Mouse (Mus musculus): ENCODE data around the gene Gria2. TPM values are rescaled to one million over a fixed set of nuclear protein-coding genes. Genes with fewer than 3 reads are reported as not detected.

The Gria2 gene
- polyA plus RNA-seq, 1 experiment from 2014 or later: 2.2 TPM

DNA sequence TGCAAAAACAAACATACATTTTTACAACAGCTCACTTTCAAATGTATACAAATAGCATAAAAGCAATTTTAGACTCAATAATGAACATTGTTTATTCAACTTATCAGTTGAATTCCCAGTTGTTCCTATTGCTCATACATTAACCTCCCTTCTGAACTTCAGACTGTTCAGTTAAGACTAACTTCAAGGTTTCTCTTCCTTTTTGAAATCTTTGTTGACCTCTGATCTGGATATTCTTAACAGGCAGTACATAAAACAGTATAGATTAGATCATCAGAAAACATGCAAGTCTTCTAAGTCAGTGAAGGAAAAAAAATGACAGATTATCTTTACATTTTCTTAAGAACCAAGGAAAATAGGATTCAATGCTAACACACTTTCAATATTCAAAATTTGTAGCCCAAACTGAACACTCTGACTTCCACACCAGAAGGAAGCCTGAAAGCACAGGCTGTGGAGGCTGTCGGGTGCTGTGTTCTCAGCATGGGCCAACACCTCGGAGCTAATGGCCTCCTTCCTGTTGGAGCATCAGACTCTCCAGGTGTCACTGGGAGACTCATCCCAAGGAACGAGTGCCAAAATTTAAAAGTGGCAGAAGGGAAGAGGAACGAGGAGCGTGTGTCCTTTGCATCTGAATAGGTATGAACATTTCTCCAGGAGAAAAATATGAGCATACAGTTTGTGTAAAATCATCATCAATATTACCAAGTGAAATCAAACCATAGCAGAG is 33.0 kb downstream of the Gria2 start:
- no peaks in the 10 kb centered on the region for H3K9me3 ChIP-seq (replicated peaks)
- 79% methylated on average over 5 of the region's 5 CpGs for WGBS
- no peaks in the 10 kb centered on the region for H3K27me3 ChIP-seq (ENCODE audit: low read depth, poor library complexity, severe bottlenecking)
- no peak overlapping the region for H3K27ac ChIP-seq (replicated peaks)
- H3K36me3 ChIP-seq: no peaks in the 10 kb centered on the region
- no peak overlapping the region for H3K4me3 ChIP-seq
- no peak for DNase-seq (ENCODE audit: low spot score)
- H3K4me1 ChIP-seq: no peaks in the 10 kb centered on the region

DNA sequence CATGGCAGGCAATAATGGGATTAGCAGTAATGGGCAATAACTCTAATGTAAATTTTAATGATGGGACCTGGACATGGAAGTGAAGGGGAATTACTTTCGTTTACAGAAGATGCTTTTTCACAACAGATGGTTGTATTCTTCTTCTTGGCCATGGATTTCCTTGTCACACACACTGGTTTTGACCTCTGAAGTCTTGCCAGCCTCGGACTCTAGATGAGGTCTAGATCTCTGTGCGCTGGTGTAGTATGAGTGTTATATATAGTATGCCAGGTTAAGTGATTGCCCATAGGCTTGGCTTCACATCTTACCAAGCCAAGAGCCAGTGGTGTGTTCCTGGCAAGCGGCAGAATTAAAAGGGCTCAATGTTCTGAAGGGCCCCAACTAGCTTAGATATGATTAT is 43.7 kb downstream of the Gria2 start:
- Histone ChIP-seq H3K4me1 (no peaks in the 10 kb centered on the region), H3K27ac (replicated peaks) (no peak overlapping the region), H3K9me3 (replicated peaks) (no peaks in the 10 kb centered on the region), H3K27me3 (ENCODE audit: low read depth, poor library complexity, severe bottlenecking) (no peaks in the 10 kb centered on the region), H3K36me3 (no peaks in the 10 kb centered on the region), H3K4me3 (no peak overlapping the region)
- DNase-seq (ENCODE audit: low spot score): no peak
- WGBS: 86% methylated on average over 4 of the region's 4 CpGs

DNA sequence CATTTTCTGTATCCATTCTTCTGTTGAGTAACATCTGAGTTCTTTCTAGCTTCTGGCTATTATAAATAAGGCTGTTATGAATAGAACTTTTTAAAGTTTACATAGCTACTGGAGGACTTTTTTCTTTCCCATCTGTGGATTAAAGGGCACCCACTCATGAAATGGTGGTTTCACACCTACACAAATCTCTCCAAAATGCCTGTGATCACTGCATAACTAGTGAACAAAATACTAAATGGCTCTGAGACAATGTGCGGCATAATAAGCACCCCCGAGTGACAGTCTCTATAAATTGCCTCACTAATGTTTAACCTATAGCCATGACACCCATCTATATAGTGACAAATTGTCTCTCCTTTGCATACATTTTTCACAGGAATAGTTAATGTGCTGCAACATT is 44.3 kb downstream of the Gria2 start:
- H3K4me1 ChIP-seq: no peaks in the 10 kb centered on the region
- H3K27ac ChIP-seq (replicated peaks): no peak overlapping the region
- no peak overlapping the region for H3K4me3 ChIP-seq
- no peaks in the 10 kb centered on the region for H3K9me3 ChIP-seq (replicated peaks)
- DNase-seq (ENCODE audit: low spot score): no peak
- no peaks in the 10 kb centered on the region for H3K27me3 ChIP-seq (ENCODE audit: low read depth, poor library complexity, severe bottlenecking)
- H3K36me3 ChIP-seq: no peaks in the 10 kb centered on the region
- 94% methylated on average over 2 of the region's 2 CpGs for WGBS

DNA sequence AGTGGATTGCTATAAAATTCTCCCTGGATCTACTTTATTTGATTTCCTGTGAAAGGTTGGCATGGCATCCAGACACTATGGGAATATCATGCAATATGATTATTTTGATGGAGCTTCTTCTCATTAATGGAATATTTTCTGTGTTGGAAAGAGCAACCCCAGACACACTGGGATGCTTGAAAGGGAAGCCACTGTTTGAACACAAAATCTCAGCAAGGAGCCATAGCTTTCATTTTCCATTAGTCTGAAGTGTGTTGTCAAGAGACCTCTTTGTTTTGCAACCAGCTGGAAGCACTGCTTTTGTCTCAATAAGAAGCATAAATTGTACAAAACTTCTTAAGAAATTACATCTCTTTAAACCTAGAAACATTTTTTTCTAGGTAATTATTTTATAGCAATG is 51.8 kb downstream of the Gria2 start:
- H3K9me3 ChIP-seq (replicated peaks): no peaks in the 10 kb centered on the region
- no peaks in the 10 kb centered on the region for H3K36me3 ChIP-seq
- no peak overlapping the region for H3K4me3 ChIP-seq
- DNase-seq (ENCODE audit: low spot score): no peak
- no peak overlapping the region for H3K27ac ChIP-seq (replicated peaks)
- no peaks in the 10 kb centered on the region for H3K27me3 ChIP-seq (ENCODE audit: low read depth, poor library complexity, severe bottlenecking)
- H3K4me1 ChIP-seq: no peaks in the 10 kb centered on the region

DNA sequence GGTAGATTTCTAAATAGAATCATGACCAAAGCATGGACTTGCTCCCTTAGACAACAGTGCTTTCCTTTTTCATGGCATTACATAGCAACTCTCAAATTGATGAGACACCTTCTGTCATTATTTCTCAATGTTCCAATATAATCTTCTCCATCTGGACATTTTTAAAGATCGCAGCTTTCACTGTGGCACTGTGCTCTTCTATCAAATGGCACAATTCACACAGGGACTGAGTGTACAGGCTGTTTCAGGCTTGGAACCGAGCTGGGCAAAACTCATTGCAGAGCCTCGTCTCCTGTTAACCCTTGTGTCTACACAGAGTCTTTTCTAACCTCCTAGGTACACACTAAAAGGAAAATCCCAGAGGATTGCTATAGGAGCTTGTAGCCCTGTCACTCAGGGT is 77.4 kb downstream of the Gria2 start:
- no peak overlapping the region for H3K4me3 ChIP-seq
- H3K4me1 ChIP-seq: no peaks in the 10 kb centered on the region
- H3K27ac ChIP-seq (replicated peaks): no peak overlapping the region
- WGBS: 72% methylated on average over 3 of the region's 3 CpGs
- H3K9me3 ChIP-seq (replicated peaks): no peaks in the 10 kb centered on the region
- DNase-seq (ENCODE audit: low spot score): no peak
- H3K27me3 ChIP-seq (ENCODE audit: low read depth, poor library complexity, severe bottlenecking): no peaks in the 10 kb centered on the region
- H3K36me3 ChIP-seq: no peaks in the 10 kb centered on the region

DNA sequence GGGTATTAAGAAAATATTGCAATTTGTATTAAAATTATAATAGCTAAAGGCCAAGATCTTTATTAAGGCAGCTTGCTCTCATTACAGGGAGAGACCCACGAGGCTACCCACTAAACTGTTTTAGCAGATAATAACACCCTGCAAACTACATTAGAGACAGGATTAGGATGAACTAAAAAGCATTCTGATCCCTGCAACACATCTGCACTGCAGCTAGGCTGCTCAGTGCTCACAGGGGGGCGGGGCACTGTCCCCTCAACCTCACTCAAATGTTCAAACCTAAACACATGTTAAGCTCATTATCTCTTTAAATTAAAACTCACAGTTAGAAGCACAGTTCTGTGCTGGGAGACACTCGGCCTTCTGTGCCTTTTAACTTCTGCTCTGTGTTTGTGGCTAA is 89.5 kb downstream of the Gria2 start:
- Histone ChIP-seq H3K9me3 (replicated peaks) (no peaks in the 10 kb centered on the region), H3K4me1 (peaks cover 6% of the 10 kb centered on the region; the same call in 1 of the 2 replicates), H3K36me3 (no peaks in the 10 kb centered on the region), H3K27ac (replicated peaks) (no peak overlapping the region), H3K27me3 (ENCODE audit: low read depth, poor library complexity, severe bottlenecking) (no peaks in the 10 kb centered on the region), H3K4me3 (no peak overlapping the region)
- 35% methylated on average over 3 of the region's 3 CpGs for WGBS
- no peak for DNase-seq (ENCODE audit: low spot score)

DNA sequence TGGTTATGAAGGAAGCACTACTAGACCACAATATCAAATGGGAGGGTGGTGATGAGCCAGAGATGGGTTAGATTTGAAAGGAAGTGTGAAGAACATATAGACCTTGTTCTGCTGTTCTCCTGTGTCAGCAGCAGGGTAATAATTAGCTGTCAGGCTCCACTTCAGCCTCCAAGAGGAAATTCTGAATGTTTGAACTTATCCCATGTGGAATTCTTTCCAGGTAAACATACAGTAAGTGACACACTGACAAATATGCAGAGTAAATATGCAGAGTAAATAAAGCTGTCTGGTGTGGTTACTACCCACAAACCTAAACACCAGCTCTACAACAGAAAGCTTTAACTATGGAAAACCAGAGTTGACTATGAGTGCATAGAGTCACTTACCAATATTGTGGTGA is 93.6 kb downstream of the Gria2 start:
- H3K36me3 ChIP-seq: no peaks in the 10 kb centered on the region

DNA sequence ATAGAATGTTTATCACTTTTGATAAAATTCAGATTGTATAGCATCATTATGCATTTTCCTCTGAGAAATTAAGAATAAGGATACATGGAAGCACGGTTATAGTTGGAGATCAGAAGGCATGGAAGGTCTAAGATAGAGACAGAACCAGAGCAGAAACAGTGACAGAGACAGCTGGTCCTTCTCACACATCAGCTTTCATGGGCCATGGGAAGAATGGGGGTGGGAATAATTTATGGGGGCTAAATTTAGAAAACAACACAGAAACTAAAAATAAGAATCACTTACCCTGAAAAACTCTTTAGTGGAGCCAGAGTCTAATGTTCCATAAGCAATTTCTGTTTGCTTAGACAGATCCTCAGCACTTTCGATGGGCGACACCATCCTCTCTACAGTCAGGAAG is 100.5 kb downstream of the Gria2 start:
- WGBS: 93% methylated on average over 3 of the region's 3 CpGs

More for the DNA sequence above, 93.6 kb downstream of the Gria2 start:
- Histone ChIP-seq H3K27ac (replicated peaks) (no peak overlapping the region), H3K4me3 (no peak overlapping the region), H3K9me3 (replicated peaks) (no peaks in the 10 kb centered on the region), H3K4me1 (peaks cover 6% of the 10 kb centered on the region; the same call in 1 of the 2 replicates), H3K27me3 (ENCODE audit: low read depth, poor library complexity, severe bottlenecking) (no peaks in the 10 kb centered on the region)
- no peak for DNase-seq (ENCODE audit: low spot score)

DNA sequence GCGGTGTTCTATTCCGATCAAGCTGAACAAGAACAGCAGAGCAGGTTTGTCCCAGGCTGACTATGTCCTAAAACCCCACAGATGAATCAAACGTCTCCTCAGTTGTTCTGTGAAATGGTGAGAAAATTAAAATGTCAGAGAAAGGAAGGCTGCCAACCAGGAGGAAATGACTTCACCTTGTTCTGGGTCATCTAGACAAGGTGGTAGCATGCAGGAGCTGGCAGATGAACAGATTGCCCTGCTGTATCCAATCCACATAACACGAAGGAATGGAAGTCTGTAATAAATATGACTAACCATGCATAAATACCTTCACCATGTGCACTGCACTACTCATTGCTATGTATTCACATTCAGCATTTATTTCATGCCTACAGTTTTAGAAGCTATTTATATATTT is 105.1 kb downstream of the Gria2 start:
- Histone ChIP-seq H3K4me1 (no peaks in the 10 kb centered on the region), H3K27ac (replicated peaks) (no peak overlapping the region), H3K9me3 (replicated peaks) (no peaks in the 10 kb centered on the region), H3K36me3 (no peaks in the 10 kb centered on the region), H3K4me3 (no peak overlapping the region), H3K27me3 (ENCODE audit: low read depth, poor library complexity, severe bottlenecking) (no peaks in the 10 kb centered on the region)
- WGBS: 84% methylated on average over 4 of the region's 4 CpGs
- DNase-seq (ENCODE audit: low spot score): no peak

More for the DNA sequence above, 100.5 kb downstream of the Gria2 start:
- Histone ChIP-seq H3K9me3 (replicated peaks) (no peaks in the 10 kb centered on the region), H3K27ac (replicated peaks) (no peak overlapping the region), H3K4me1 (no peaks in the 10 kb centered on the region), H3K4me3 (no peak overlapping the region), H3K36me3 (no peaks in the 10 kb centered on the region), H3K27me3 (ENCODE audit: low read depth, poor library complexity, severe bottlenecking) (no peaks in the 10 kb centered on the region)
- DNase-seq (ENCODE audit: low spot score): no peak

DNA sequence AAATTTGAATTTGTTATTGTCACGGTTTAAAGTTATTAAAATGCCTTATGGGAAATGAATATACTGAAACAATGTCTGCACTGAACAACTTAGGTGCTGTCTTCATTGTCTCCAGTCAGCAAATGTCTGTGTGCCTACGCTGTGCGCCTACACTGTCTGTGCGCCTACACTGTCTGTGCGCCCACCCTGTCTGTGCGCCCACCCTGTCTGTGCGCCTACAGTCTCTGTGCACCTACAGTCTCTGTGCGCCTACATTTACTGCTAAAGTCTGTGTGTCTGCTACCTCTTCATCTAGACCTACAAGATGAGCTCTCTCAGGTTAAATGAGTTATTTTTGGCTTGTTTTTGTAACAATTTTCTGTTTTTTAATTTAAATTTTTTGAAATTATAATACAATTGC is 107.7 kb downstream of the Gria2 start:
- Histone ChIP-seq H3K36me3 (no peaks in the 10 kb centered on the region), H3K4me1 (no peaks in the 10 kb centered on the region), H3K4me3 (no peak overlapping the region), H3K9me3 (replicated peaks) (no peaks in the 10 kb centered on the region), H3K27me3 (ENCODE audit: low read depth, poor library complexity, severe bottlenecking) (no peaks in the 10 kb centered on the region), H3K27ac (replicated peaks) (no peak overlapping the region)
- DNase-seq (ENCODE audit: low spot score): no peak
- 97% methylated on average over 8 of the region's 8 CpGs for WGBS

DNA sequence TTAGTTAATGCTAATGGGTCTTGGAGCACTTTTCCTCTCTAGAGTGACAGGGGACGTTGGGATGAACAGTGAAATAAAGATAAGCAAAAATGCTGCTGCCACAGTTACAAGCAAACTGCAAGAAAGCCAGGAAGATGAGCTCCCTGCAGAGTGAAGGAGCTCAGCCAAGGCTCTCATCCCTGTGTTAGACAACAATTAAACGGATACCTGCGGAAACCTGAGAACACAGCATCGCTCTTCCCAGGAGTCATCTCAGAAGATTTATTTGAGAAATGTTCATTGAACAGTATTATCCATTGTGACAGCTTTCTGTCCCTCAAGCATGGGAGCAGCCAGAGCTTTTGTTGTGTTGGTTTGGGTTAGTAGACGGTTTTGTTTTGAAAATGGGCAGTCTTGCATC is 137.5 kb downstream of the Gria2 start:
- 78% methylated on average over 5 of the region's 5 CpGs for WGBS
- Histone ChIP-seq H3K36me3 (no peaks in the 10 kb centered on the region), H3K27me3 (ENCODE audit: low read depth, poor library complexity, severe bottlenecking) (no peaks in the 10 kb centered on the region), H3K4me1 (no peaks in the 10 kb centered on the region), H3K27ac (replicated peaks) (no peak overlapping the region), H3K4me3 (no peak overlapping the region), H3K9me3 (replicated peaks) (no peaks in the 10 kb centered on the region)
- no peak for DNase-seq (ENCODE audit: low spot score)

DNA sequence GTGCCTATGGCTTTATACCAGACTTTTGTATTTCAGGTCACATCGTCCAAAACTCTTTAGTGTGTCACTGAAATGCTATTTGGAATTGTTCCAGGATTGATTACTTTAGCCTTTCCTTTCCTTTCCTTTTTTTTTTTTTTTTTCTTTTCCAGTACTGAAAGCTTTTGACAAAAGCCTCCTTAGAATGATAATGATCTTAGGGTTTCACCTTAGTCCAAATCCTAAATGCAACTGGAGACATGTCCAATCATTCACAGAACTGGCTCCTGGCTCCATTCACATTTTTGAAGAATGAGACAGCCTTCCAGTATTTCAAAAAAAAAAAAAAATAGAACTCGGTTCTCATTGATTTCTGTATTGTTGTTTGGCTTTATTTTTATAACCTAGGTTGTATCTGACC is 139.3 kb downstream of the Gria2 start:
- H3K4me1 ChIP-seq: no peaks in the 10 kb centered on the region
- H3K27me3 ChIP-seq (ENCODE audit: low read depth, poor library complexity, severe bottlenecking): no peaks in the 10 kb centered on the region
- no peaks in the 10 kb centered on the region for H3K36me3 ChIP-seq
- H3K27ac ChIP-seq (replicated peaks): no peak overlapping the region
- WGBS: 78% methylated on average over 2 of the region's 2 CpGs
- no peaks in the 10 kb centered on the region for H3K9me3 ChIP-seq (replicated peaks)
- no peak overlapping the region for H3K4me3 ChIP-seq
- no peak for DNase-seq (ENCODE audit: low spot score)

DNA sequence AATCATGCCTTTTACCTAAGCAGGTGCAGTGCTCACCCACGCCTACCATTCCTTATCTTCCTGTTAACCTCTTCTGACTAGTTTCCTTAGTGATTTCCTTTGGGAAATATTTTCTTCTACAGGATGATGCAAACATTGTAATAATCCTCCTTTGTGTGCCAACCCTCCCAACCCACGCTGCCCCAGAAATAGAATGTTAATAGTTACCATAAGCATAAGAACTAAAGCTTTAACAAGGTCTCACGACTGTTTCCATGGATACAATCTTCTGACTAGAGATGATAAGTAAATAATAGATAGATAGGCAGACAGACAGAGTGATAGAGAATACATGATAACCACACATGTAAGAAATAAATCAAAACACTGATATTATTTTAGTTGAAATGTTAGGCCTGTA is 140.8 kb downstream of the Gria2 start:
- Histone ChIP-seq H3K27ac (replicated peaks) (no peak overlapping the region), H3K27me3 (ENCODE audit: low read depth, poor library complexity, severe bottlenecking) (no peaks in the 10 kb centered on the region), H3K4me3 (no peak overlapping the region), H3K36me3 (no peaks in the 10 kb centered on the region), H3K4me1 (no peaks in the 10 kb centered on the region), H3K9me3 (replicated peaks) (no peaks in the 10 kb centered on the region)
- 82% methylated on average over 3 of the region's 3 CpGs for WGBS
- DNase-seq (ENCODE audit: low spot score): no peak

DNA sequence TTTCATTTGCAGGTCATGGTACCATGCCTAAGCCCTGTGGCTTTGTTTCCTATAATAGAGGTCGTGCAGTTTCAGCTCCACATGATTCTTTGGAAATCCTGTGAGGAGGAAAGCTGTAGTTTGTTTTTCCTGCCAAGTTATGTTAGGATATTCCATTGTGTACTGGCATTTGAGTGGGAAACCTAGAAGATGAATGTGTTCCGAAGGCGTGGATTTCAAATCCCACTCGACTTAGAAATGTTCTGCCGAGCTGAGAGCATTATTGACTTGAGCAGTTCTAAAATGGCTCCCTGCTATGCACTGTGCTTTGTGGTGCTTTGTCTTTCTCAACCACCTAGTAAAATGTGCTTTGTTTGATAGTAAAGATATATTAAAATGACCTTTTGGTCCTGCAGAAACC is 150.4 kb downstream of the Gria2 start:
- Histone ChIP-seq H3K4me1 (0 out of 2 replicates have a peak, but pooled peaks cover 5% of the 10 kb centered on the region), H3K27me3 (ENCODE audit: low read depth, poor library complexity, severe bottlenecking) (no peaks in the 10 kb centered on the region), H3K36me3 (no peaks in the 10 kb centered on the region), H3K27ac (replicated peaks) (no peak overlapping the region), H3K9me3 (replicated peaks) (no peaks in the 10 kb centered on the region), H3K4me3 (no peak overlapping the region)
- WGBS: 37% methylated on average over 5 of the region's 5 CpGs
- no peak for DNase-seq (ENCODE audit: low spot score)

Data from midbrain, embryonic 10.5 days (tissue).